8 mouse cellular contexts compared by ENCODE assay signal in genomic region chr17:3230231-3231000, GRCm38 (mm10).
DNase-seq lines count a peak whose midpoint lies in the region; ATAC-seq and TF ChIP-seq lines count a peak whose summit lies in the region.

No protein-coding gene starts in this region.

- H3K9ac ChIP-seq in embryonic facial prominence, embryonic 13.5 days: no peak overlapping the region
- H3K9ac ChIP-seq in heart, embryonic 13.5 days: peak overlapping the region; percentile 15; the same call in 1 of the 2 replicates
- H3K9ac ChIP-seq in liver, embryonic 16.5 days (ENCODE audit: low read depth, low read length): no peak overlapping the region

- H3K36me3 ChIP-seq in E14TG2a.4 (ENCODE audit: insufficient read depth, low read length): peaks cover 9% of the 10 kb centered on the region; the same call in 1 of the 2 replicates
- peaks cover 15% of the 10 kb centered on the region for H3K36me3 ChIP-seq in embryonic facial prominence, embryonic 13.5 days
- peaks cover 19% of the 10 kb centered on the region for H3K36me3 ChIP-seq in heart, embryonic 13.5 days
- no peaks in the 10 kb centered on the region for H3K36me3 ChIP-seq in liver, embryonic 16.5 days (ENCODE audit: control insufficient read depth, insufficient read depth)

- 0 out of 2 replicates have a peak overlapping the region, but pooled peaks have one; percentile 3 for H3K27ac ChIP-seq in embryonic facial prominence, embryonic 13.5 days
- peak overlapping the region; percentile 29; the same call in 1 of the 2 replicates for H3K27ac ChIP-seq in heart, embryonic 13.5 days (replicated peaks)
- no peak overlapping the region for H3K27ac ChIP-seq in liver, embryonic 16.5 days (ENCODE audit: low read length)

- peaks cover 9% of the 10 kb centered on the region; the same call in 1 of the 2 replicates for H3K4me1 ChIP-seq in E14TG2a.4 (replicated peaks; ENCODE audit: low read depth, low read length)
- peaks cover 7% of the 10 kb centered on the region; the same call in 1 of the 2 replicates for H3K4me1 ChIP-seq in embryonic facial prominence, embryonic 13.5 days
- H3K4me1 ChIP-seq in heart, embryonic 13.5 days: peaks cover 16% of the 10 kb centered on the region
- peaks cover 3% of the 10 kb centered on the region; the same call in 1 of the 2 replicates for H3K4me1 ChIP-seq in liver, embryonic 16.5 days (ENCODE audit: control insufficient read depth, low read depth, low read length)

- DNase-seq in adrenal gland, postnatal 25 days: peak; percentile 48
- peak; percentile 69 for DNase-seq in kidney, postnatal 10 days
- DNase-seq in thymus, postnatal 4 days: peak; percentile 62

- no peaks in the 10 kb centered on the region for H3K9me3 ChIP-seq in E14TG2a.4 (ENCODE audit: low read length)
- no peaks in the 10 kb centered on the region for H3K9me3 ChIP-seq in embryonic facial prominence, embryonic 13.5 days
- no peaks in the 10 kb centered on the region for H3K9me3 ChIP-seq in heart, embryonic 13.5 days
- H3K9me3 ChIP-seq in liver, embryonic 16.5 days (replicated peaks; ENCODE audit: control insufficient read depth, low read length): no peaks in the 10 kb centered on the region

- H3K4me2 ChIP-seq in embryonic facial prominence, embryonic 13.5 days: no peak overlapping the region
- H3K4me2 ChIP-seq in heart, embryonic 13.5 days: peak overlapping the region; percentile 57
- no peak overlapping the region; the same call in 1 of the 2 replicates for H3K4me2 ChIP-seq in liver, embryonic 16.5 days (ENCODE audit: low read depth, low read length)

- H3K27me3 ChIP-seq in E14TG2a.4 (ENCODE audit: insufficient read depth, low read length): no peaks in the 10 kb centered on the region
- no peaks in the 10 kb centered on the region for H3K27me3 ChIP-seq in embryonic facial prominence, embryonic 13.5 days
- H3K27me3 ChIP-seq in heart, embryonic 13.5 days (replicated peaks): no peaks in the 10 kb centered on the region
- H3K27me3 ChIP-seq in liver, embryonic 16.5 days (ENCODE audit: control insufficient read depth, insufficient read depth, low read depth, low read length): no peaks in the 10 kb centered on the region

- peak; percentile 78 for TF ChIP-seq CTCF in E14TG2a.4 (conservative IDR thresholded peaks at IDR 0.05; ENCODE audit: low read length)

- 76% methylated on average over 17 of the region's 17 CpGs for WGBS in embryonic facial prominence, embryonic 13.5 days
- WGBS in heart, embryonic 13.5 days: 55% methylated on average over 17 of the region's 17 CpGs
- 51% methylated on average over 17 of the region's 17 CpGs for WGBS in liver, embryonic 16.5 days (ENCODE audit: insufficient replicate concordance)

- H3K4me3 ChIP-seq in E14TG2a.4 (replicated peaks; ENCODE audit: low read length): 0 out of 2 replicates have a peak overlapping the region, but pooled peaks have one; percentile 13
- H3K4me3 ChIP-seq in embryonic facial prominence, embryonic 13.5 days: no peak overlapping the region
- H3K4me3 ChIP-seq in heart, embryonic 13.5 days: peak overlapping the region; percentile 33
- no peak overlapping the region for H3K4me3 ChIP-seq in liver, embryonic 16.5 days (ENCODE audit: low read depth, low read length)

- ATAC-seq in embryonic facial prominence, embryonic 13.5 days (ENCODE audit: insufficient number of reproducible peaks, insufficient read depth, low FRiP score, low TSS enrichment, low read depth): no peak
- peak; percentile 55; the same call in 1 of the 2 replicates for ATAC-seq in heart, embryonic 13.5 days (ENCODE audit: extremely low read depth, insufficient number of reproducible peaks, low FRiP score, low TSS enrichment)
- peak; percentile 85 for ATAC-seq in liver, embryonic 16.5 days (ENCODE audit: low read depth)
- ATAC-seq in neutrophil, adult 5-6 weeks (ENCODE audit: extremely low read depth, insufficient number of reproducible peaks, low FRiP score, poor library complexity, severe bottlenecking): peak; percentile 53; the same call in 1 of the 2 replicates

Comparison
In these comparisons a context has a peak if more than half of its experiments do, and no peak if none do; other contexts are left out.
1. H3K4me3 ChIP-seq: peak in E14TG2a.4 (single experiment) and heart, embryonic 13.5 days (single experiment); none in embryonic facial prominence, embryonic 13.5 days (single experiment) and liver, embryonic 16.5 days (single experiment).
2. Peak in every context shown above with its lines, with median percentiles within 50 percentile points of each other: DNase-seq.